Mouse (Mus musculus) spleen, postnatal 0 days (tissue): ENCODE data around the gene Trappc6a. TPM values are rescaled to one million over a fixed set of nuclear protein-coding genes. Genes with fewer than 3 reads are reported as not detected.

Source experiments
- polyA plus RNA-seq: library from polyadenylated mRNA; unstranded; fragments of >200 nt; fragmentation: Nextera tagmentation; extraction: Ambion mirVana; gene quantifications from 2 replicates; pipeline ENCODE4 v1.2.1, GENCODE M21; 2015

Gene Trappc6a
- 57.5 and 68.7 TPM in 2 replicates for polyA plus RNA-seq

GRCm38 (mm10) chr7:19508150-19508923 is at the start of gene Trappc6a, which contains the start of gene Bloc1s3:
TSS of gene Trappc6a (plus strand) at chr7:19508395.
TSS of gene Bloc1s3 (minus strand) at chr7:19508367.

GRCm38 (mm10) chr7:19458591-19459111 is 49.5 kb upstream of the Trappc6a start, which contains the start of gene Mark4:
TSS of gene Mark4 (minus strand) at chr7:19458821.

GRCm38 (mm10) chr7:19462884-19463381 is 45.3 kb upstream of the Trappc6a start, which contains the start of gene Exoc3l2:
TSS of gene Exoc3l2 (plus strand) at chr7:19463331.

GRCm38 (mm10) chr7:19517652-19518365 is 9.6 kb downstream of the Trappc6a start, which contains the start of gene Nkpd1:
TSS of gene Nkpd1 (plus strand) at chr7:19517838.

GRCm38 (mm10) chr7:19562643-19563410 is 54.6 kb downstream of the Trappc6a start, which contains the start of gene Ppp1r37:
TSS of gene Ppp1r37 (minus strand) at chr7:19563076.

Other genes starting within 250 kb of the Trappc6a start
- 71.2 and 86.4 TPM in 2 replicates for gene Vasp, start 236.6 kb upstream of the Trappc6a start, polyA plus RNA-seq
- 0.18 and 0.19 TPM in 2 replicates for gene Ppm1n, start 228.3 kb upstream of the Trappc6a start, polyA plus RNA-seq
- 4.2 and 4.7 TPM in 2 replicates for gene Rtn2, start 225.8 kb upstream of the Trappc6a start, polyA plus RNA-seq
- gene Fosb, start 198.3 kb upstream of the Trappc6a start, polyA plus RNA-seq, result 0.07 TPM in 1 of 2 replicates, not detected in the other
- gene Ercc1, start 163.6 kb upstream of the Trappc6a start, polyA plus RNA-seq, result 25.0 and 25.6 TPM in 2 replicates
- gene Cd3eap, start 148.9 kb upstream of the Trappc6a start, polyA plus RNA-seq, result 14.4 and 16.6 TPM in 2 replicates
- 1.8 and 2.3 TPM in 2 replicates for gene Ppp1r13l, start 148.6 kb upstream of the Trappc6a start, polyA plus RNA-seq
- 7.3 and 9.0 TPM in 2 replicates for gene Ercc2, start 126.4 kb upstream of the Trappc6a start, polyA plus RNA-seq
- gene Klc3, start 104.3 kb upstream of the Trappc6a start, polyA plus RNA-seq, result 0.65 and 0.82 TPM in 2 replicates
- gene Ckm, start 103.6 kb upstream of the Trappc6a start, polyA plus RNA-seq, result 0.96 and 1.4 TPM in 2 replicates
- 2.9 and 3.6 TPM in 2 replicates for gene Mark4, start 49.6 kb upstream of the Trappc6a start, polyA plus RNA-seq
- 1.3 and 2.0 TPM in 2 replicates for gene Exoc3l2, start 45.1 kb upstream of the Trappc6a start, polyA plus RNA-seq
- gene Bloc1s3, start within 50 bp of the Trappc6a start, polyA plus RNA-seq, result 1.6 and 2.5 TPM in 2 replicates
- gene Nkpd1, start 9.4 kb downstream of the Trappc6a start, polyA plus RNA-seq, result 0.08 TPM in 1 of 2 replicates, not detected in the other
- 11.3 and 12.5 TPM in 2 replicates for gene Ppp1r37, start 54.7 kb downstream of the Trappc6a start, polyA plus RNA-seq
- 1.8 and 1.9 TPM in 2 replicates for gene Zfp296, start 68.9 kb downstream of the Trappc6a start, polyA plus RNA-seq
- gene Gemin7, start 69.2 kb downstream of the Trappc6a start, polyA plus RNA-seq, result 111 and 119 TPM in 2 replicates
- gene Clasrp, start 96.1 kb downstream of the Trappc6a start, polyA plus RNA-seq, result 18.1 and 23.1 TPM in 2 replicates
- gene Relb, start 121.0 kb downstream of the Trappc6a start, polyA plus RNA-seq, result 4.3 and 6.2 TPM in 2 replicates
- 36.0 and 39.2 TPM in 2 replicates for gene Clptm1, start 156.6 kb downstream of the Trappc6a start, polyA plus RNA-seq
- 6.8 and 9.4 TPM in 2 replicates for gene Apoc2, start 169.5 kb downstream of the Trappc6a start, polyA plus RNA-seq
- 0.24 and 0.97 TPM in 2 replicates for gene Gm44805, start 173.0 kb downstream of the Trappc6a start, polyA plus RNA-seq
- gene Apoc4, start 173.1 kb downstream of the Trappc6a start, polyA plus RNA-seq, result 1.3 and 1.5 TPM in 2 replicates
- 13.8 and 18.6 TPM in 2 replicates for gene Apoc1, start 184.3 kb downstream of the Trappc6a start, polyA plus RNA-seq
- 304 and 441 TPM in 2 replicates for gene Apoe, start 190.8 kb downstream of the Trappc6a start, polyA plus RNA-seq
- 96.6 TPM in 2 replicates for gene Tomm40, start 207.0 kb downstream of the Trappc6a start, polyA plus RNA-seq
- gene Nectin2, start 242.1 kb downstream of the Trappc6a start, polyA plus RNA-seq, result 21.6 and 27.0 TPM in 2 replicates